Mouse (Mus musculus) lung, postnatal 0 days (tissue): Measurements from ENCODE around the gene Bcor. TPM values are rescaled to one million over a fixed set of nuclear protein-coding genes. Genes with fewer than 3 reads are reported as not detected.

ENCODE experiments used
- ATAC-seq: fragments of 200-750 bp; cut with Nextera tagmentation; 2 replicates; pipeline ENCODE4 v1.8.0; 2017; ENCODE audit warnings: moderate library complexity
- DNase-seq: peaks from one replicate; pipeline ENCODE4 v3.0.0-alpha.2; 2016; ENCODE audit warnings: low spot score
- H3K27ac ChIP-seq: fragments of 300-500 bp; sonication (generic); 2 replicates; pipeline ENCODE4 v1.5.1; 2014; ENCODE audit warnings: antibody characterized with exemption, mild to moderate bottlenecking, low read length, mixed read lengths
- H3K27me3 ChIP-seq: fragments of 300-500 bp; sonication (generic); replicated peaks from 2 replicates; pipeline ENCODE4 v1.6.1; 2014; ENCODE audit warnings: low read length, mixed read lengths; ENCODE audit not compliant: insufficient read depth
- H3K36me3 ChIP-seq: fragments of 300-500 bp; sonication (generic); 2 replicates; pipeline ENCODE4 v1.6.1; 2014; ENCODE audit warnings: low read length, mixed read lengths; ENCODE audit not compliant: insufficient read depth
- H3K4me1 ChIP-seq: fragments of 300-500 bp; sonication (generic); 2 replicates; pipeline ENCODE4 v1.6.1; 2014; ENCODE audit warnings: antibody characterized with exemption, low read depth, low read length, mixed read lengths; ENCODE audit not compliant: insufficient read depth
- H3K4me2 ChIP-seq: fragments of 300-500 bp; sonication (generic); replicated peaks from 2 replicates; pipeline ENCODE4 v1.6.1; 2014; ENCODE audit warnings: low read depth, mild to moderate bottlenecking, low read length, moderate library complexity, mixed read lengths
- H3K4me3 ChIP-seq: fragments of 300-500 bp; sonication (generic); 2 replicates; pipeline ENCODE4 v1.5.1; 2014; ENCODE audit warnings: low read depth, low read length
- H3K9ac ChIP-seq: fragments of 300-500 bp; sonication (generic); replicated peaks from 2 replicates; pipeline ENCODE4 v1.6.1; 2014; ENCODE audit warnings: low read depth, mild to moderate bottlenecking
- H3K9me3 ChIP-seq: fragments of 300-500 bp; sonication (generic); 2 replicates; pipeline ENCODE4 v1.6.1; 2016; ENCODE audit warnings: low read length, mixed read lengths
- CTCF ChIP-seq: IDR thresholded peaks from 2 replicates; pipeline ENCODE4 v1.5.1; 2016; ENCODE audit warnings: antibody characterized with exemption, mild to moderate bottlenecking
- EP300 ChIP-seq: IDR thresholded peaks from 2 replicates; pipeline ENCODE4 v1.6.1; 2016; ENCODE audit warnings: antibody characterized with exemption, mild to moderate bottlenecking, control low read depth
- WGBS: fragments of 180-500 bp; shearing (Covaris S2); extraction: QIAGEN DNeasy Blood & Tissue Kit; methylation state at CpG from one replicate; pipeline ENCODE4 v1.1.7; 2014; 5-methylcytosine and 5-hydroxymethylcytosine counted together
- polyA plus RNA-seq: library from polyadenylated mRNA; unstranded; fragments of >200 nt; fragmentation: Nextera tagmentation; extraction: Ambion mirVana; gene quantifications from 2 replicates; pipeline ENCODE4 v1.2.1, GENCODE M21; 2015

Bcor gene
- polyA plus RNA-seq, 1 experiment from 2014 or later: 8.2 TPM

- Histone ChIP-seq H3K27me3 (no peaks in the 10 kb centered on the region; the same call in 1 of the 2 replicates), H3K4me2 (no peak overlapping the region), H3K27ac (no peak overlapping the region), H3K36me3 (no peaks in the 10 kb centered on the region), H3K4me1 (no peaks in the 10 kb centered on the region), H3K9ac (no peak overlapping the region), H3K4me3 (no peak overlapping the region), H3K9me3 (no peaks in the 10 kb centered on the region)
- 39% methylated on average over 7 of the region's 7 CpGs for WGBS
- DNase-seq (no peak), ATAC-seq (no peak)
- TF ChIP-seq EP300 (no peak), CTCF (no peak)
These were observed 21.9 kb downstream of the Bcor start for GRCm38 (mm10) chrX:12138266-12138665.

- 8% methylated on average over 25 of the region's 25 CpGs for WGBS
- no peaks in the 10 kb centered on the region; the same call in 1 of the 2 replicates for H3K27me3 ChIP-seq
- peak overlapping the region; percentile 75; the same call in 1 of the 2 replicates for H3K27ac ChIP-seq
- TF ChIP-seq CTCF (no peak; the same call in 1 of the 2 replicates), EP300 (no peak)
- peak overlapping the region; percentile 34 for H3K4me3 ChIP-seq
- no peaks in the 10 kb centered on the region for H3K4me1 ChIP-seq
- H3K4me2 ChIP-seq: peak overlapping the region; percentile 72
- ATAC-seq (no peak), DNase-seq (no peak)
- H3K36me3 ChIP-seq: no peaks in the 10 kb centered on the region
- H3K9me3 ChIP-seq: no peaks in the 10 kb centered on the region
- no peak overlapping the region for H3K9ac ChIP-seq
These were observed 23.0 kb downstream of the Bcor start for GRCm38 (mm10) chrX:12137121-12137521.

GRCm38 (mm10) chrX:12136261-12137101 lies 23.7 kb downstream of the Bcor start:
- peak overlapping the region; percentile 72 for H3K4me2 ChIP-seq
- H3K27ac ChIP-seq: peak overlapping the region; percentile 75
- H3K9me3 ChIP-seq: no peaks in the 10 kb centered on the region
- no peaks in the 10 kb centered on the region for H3K4me1 ChIP-seq
- DNase-seq (peak; percentile 76), ATAC-seq (peak; percentile 27)
- 1% methylated on average over 43 of the region's 50 CpGs for WGBS
- H3K9ac ChIP-seq: peak overlapping the region; percentile 16; the same call in 1 of the 2 replicates
- H3K4me3 ChIP-seq: peak overlapping the region; percentile 34
- H3K27me3 ChIP-seq: no peaks in the 10 kb centered on the region; the same call in 1 of the 2 replicates
- no peaks in the 10 kb centered on the region for H3K36me3 ChIP-seq
- TF ChIP-seq EP300 (no peak), CTCF (no peak)

GRCm38 (mm10) chrX:12135121-12136111 lies 24.7 kb downstream of the Bcor start:
- H3K27me3 ChIP-seq: no peaks in the 10 kb centered on the region; the same call in 1 of the 2 replicates
- WGBS: 4% methylated on average over 36 of the region's 75 CpGs
- peak overlapping the region; percentile 82 for H3K27ac ChIP-seq

GRCm38 (mm10) chrX:12134541-12134940 lies 25.6 kb downstream of the Bcor start:
- Histone ChIP-seq H3K27ac (peak overlapping the region; percentile 82; the same call in 1 of the 2 replicates), H3K9ac (no peak overlapping the region), H3K4me2 (peak overlapping the region; percentile 72), H3K9me3 (no peaks in the 10 kb centered on the region), H3K27me3 (no peaks in the 10 kb centered on the region; the same call in 1 of the 2 replicates), H3K4me3 (no peak overlapping the region), H3K36me3 (no peaks in the 10 kb centered on the region), H3K4me1 (no peaks in the 10 kb centered on the region)
- ATAC-seq: peak; percentile 60
- peak; percentile 84 for DNase-seq
- WGBS: 2% methylated on average over 19 of the region's 19 CpGs
- peak; percentile 73 for TF ChIP-seq CTCF
- TF ChIP-seq EP300: no peak

More at GRCm38 (mm10) chrX:12135121-12136111, 24.7 kb downstream of the Bcor start:
- Histone ChIP-seq H3K9ac (no peak overlapping the region), H3K36me3 (no peaks in the 10 kb centered on the region), H3K4me1 (no peaks in the 10 kb centered on the region), H3K4me2 (peak overlapping the region; percentile 72), H3K4me3 (peak overlapping the region; percentile 34), H3K9me3 (no peaks in the 10 kb centered on the region)
- ATAC-seq (peak; percentile 42), DNase-seq (peak; percentile 71)
- TF ChIP-seq CTCF (no peak), EP300 (no peak)
